Mouse (Mus musculus): Measurements from ENCODE around the gene Ltv1.

Ltv1 gene

GRCm38 (mm10) chr10:13189881-13190280, 3.1 kb downstream of the Ltv1 start:
- no peak for DNase-seq

GRCm38 (mm10) chr10:13186754-13187153, 6.2 kb downstream of the Ltv1 start:
- DNase-seq, result no peak

- DNase-seq, result no peak
Measured at GRCm38 (mm10) chr10:13184170-13184766, 8.7 kb downstream of the Ltv1 start.

GRCm38 (mm10) chr10:13180211-13180610, 12.8 kb downstream of the Ltv1 start:
- DNase-seq, result no peak

- DNase-seq, result no peak
Measured at GRCm38 (mm10) chr10:13177973-13178624, 14.9 kb downstream of the Ltv1 start, which contains the start of gene Zc2hc1b. Gene Zc2hc1b, minus strand, starts transcription at chr10:13178023.

GRCm38 (mm10) chr10:13175866-13176265, 17.1 kb downstream of the Ltv1 start:
- DNase-seq, result no peak

- DNase-seq, result no peak
Measured at GRCm38 (mm10) chr10:13172798-13173221, 20.2 kb downstream of the Ltv1 start.

GRCm38 (mm10) chr10:13171461-13171860, 21.5 kb downstream of the Ltv1 start:
- no peak for DNase-seq

- DNase-seq, result no peak
Measured at GRCm38 (mm10) chr10:13170739-13171448, 22.1 kb downstream of the Ltv1 start.

GRCm38 (mm10) chr10:13168461-13168860, 24.5 kb downstream of the Ltv1 start:
- DNase-seq, result no peak

GRCm38 (mm10) chr10:13162031-13162430, 30.9 kb downstream of the Ltv1 start:
- no peak for DNase-seq

- DNase-seq, result no peak
Measured at GRCm38 (mm10) chr10:13160913-13161312, 32.1 kb downstream of the Ltv1 start.

GRCm38 (mm10) chr10:13155377-13155776, 37.6 kb downstream of the Ltv1 start:
- DNase-seq, result no peak

GRCm38 (mm10) chr10:13152811-13153364, 40.1 kb downstream of the Ltv1 start:
- DNase-seq, result no peak

- DNase-seq, result peak in 1 of 2 experiments; percentile 3
Measured at GRCm38 (mm10) chr10:13151353-13151752, 41.6 kb downstream of the Ltv1 start.

- no peak for DNase-seq
Measured at GRCm38 (mm10) chr10:13150435-13150834, 42.5 kb downstream of the Ltv1 start.

GRCm38 (mm10) chr10:13140434-13140833, 52.5 kb downstream of the Ltv1 start:
- DNase-seq, result no peak

GRCm38 (mm10) chr10:13137906-13138305, 55.1 kb downstream of the Ltv1 start:
- DNase-seq, result no peak

- no peak for DNase-seq
Measured at GRCm38 (mm10) chr10:13135751-13136150, 57.2 kb downstream of the Ltv1 start.

GRCm38 (mm10) chr10:13135276-13135675, 57.7 kb downstream of the Ltv1 start:
- DNase-seq, result no peak

- no peak for DNase-seq
Measured at GRCm38 (mm10) chr10:13133850-13134249, 59.1 kb downstream of the Ltv1 start.

All from kidney, adult 8-10 months (tissue).